Mouse (Mus musculus) frontal cortex, adult (tissue): ENCODE measurements around the gene Krt17.
"Not testable (repeated sequence)": the region's sequence is repeated elsewhere in the genome, so short reads cannot be mapped to it uniquely, and the experiment has no call there.

Source experiments
- ATAC-seq: cut with Nextera tagmentation; 2 replicates; pipeline ENCODE4 v1.9.2; 2017; ENCODE audit warnings: mild to moderate bottlenecking, moderate library complexity, mixed read lengths; ENCODE audit not compliant: low TSS enrichment

Krt17 gene

GRCm38 (mm10) chr11:100260514-100261234 is at the start of gene Krt17:
TSS of gene Krt17 (minus strand) at chr11:100261029.
- ATAC-seq, result no peak

GRCm38 (mm10) chr11:100308672-100309071 is 47.8 kb upstream of the Krt17 start:
- ATAC-seq, result not testable (repeated sequence)

DNA sequence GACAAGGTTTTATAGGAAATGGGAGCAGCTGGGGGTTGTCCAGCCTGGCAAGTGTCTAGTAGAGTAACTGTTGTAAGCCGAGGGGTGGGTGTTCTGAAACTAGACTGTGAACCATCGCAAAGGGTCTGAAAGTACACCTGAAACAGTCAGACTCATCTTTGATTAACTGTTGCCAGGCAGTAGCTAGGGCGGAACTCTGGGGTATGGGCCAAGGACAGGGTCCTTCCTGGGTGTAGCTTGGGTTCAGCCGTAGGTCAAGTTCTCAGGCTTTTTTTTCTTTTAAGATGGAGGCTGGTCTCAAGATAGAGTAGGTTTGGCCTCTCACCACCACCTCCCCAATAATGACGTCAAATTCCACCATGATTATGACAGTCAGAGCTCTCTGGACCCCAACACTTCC is 47.1 kb upstream of the Krt17 start:
- ATAC-seq, result no peak

- no peak for ATAC-seq
These were observed 40.5 kb upstream of the Krt17 start for GRCm38 (mm10) chr11:100301292-100301691.

GRCm38 (mm10) chr11:100300293-100300692 is 39.5 kb upstream of the Krt17 start:
- ATAC-seq, result no peak

DNA sequence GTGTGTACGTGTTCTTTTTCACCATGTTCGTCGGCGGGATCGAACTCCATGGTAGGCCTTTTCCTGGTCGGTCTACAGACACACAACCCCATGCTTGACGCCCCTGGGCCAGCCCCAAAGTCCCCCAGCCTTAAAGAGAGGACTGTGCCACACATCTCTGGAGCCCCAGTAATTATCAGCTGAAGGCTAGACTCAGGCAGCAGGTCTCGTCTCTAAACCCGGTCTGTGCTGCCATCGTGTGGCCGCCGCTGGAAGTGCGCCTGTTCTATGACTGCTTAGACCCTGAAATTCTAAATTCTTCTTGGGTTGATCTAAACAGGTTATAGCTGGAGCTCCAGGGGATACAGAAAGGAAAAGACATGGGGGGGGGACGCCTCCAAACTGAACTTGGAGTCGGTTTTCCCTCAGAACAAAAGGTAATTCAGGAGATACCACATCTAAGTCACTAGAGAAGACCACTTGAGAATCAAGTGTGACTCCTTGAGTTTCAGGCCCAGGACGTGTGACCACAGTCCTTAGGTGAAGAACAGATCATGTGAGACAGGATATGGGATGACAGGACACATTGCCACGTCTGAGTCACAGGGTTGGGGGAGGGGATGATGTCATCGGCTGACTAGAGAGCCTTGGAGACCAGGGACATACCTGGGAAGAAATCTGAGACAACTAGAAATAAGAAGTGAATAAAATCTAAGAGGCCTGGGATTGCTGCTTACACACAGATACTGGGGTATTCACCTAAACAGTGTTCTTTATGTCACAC is 37.6 kb upstream of the Krt17 start:
- ATAC-seq, result peak; percentile 39; the same call in 1 of the 2 replicates

GRCm38 (mm10) chr11:100297801-100298200 is 37.0 kb upstream of the Krt17 start:
- no peak for ATAC-seq

- peak; percentile 73 for ATAC-seq
These were observed 34.5 kb upstream of the Krt17 start for GRCm38 (mm10) chr11:100295308-100295707.

DNA sequence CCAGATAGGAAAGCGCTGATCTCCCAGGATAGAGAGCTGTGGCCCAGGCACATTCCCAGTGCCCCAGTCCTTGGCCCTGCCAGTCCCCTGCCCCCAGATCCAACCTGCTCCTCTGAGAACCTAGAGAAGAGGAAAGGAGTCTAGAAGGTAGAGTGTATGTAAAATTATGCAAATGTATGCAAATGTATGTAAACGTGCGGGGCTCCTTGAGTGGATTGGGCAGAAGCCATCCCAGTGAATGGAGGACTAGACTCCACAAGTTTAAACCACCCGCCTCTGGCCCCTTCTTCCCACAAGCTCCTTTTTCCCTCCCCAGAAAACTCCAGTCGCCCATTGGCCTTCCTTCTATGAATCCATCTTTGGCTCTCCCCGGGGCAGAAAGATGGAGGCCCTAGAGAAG is 32.1 kb upstream of the Krt17 start:
- ATAC-seq, result peak; percentile 44

GRCm38 (mm10) chr11:100290235-100290634 is 29.4 kb upstream of the Krt17 start:
- no peak for ATAC-seq

GRCm38 (mm10) chr11:100288942-100289341 is 28.1 kb upstream of the Krt17 start:
- no peak for ATAC-seq

GRCm38 (mm10) chr11:100287024-100287423 is 26.2 kb upstream of the Krt17 start:
- peak; percentile 20; the same call in 1 of the 2 replicates for ATAC-seq

DNA sequence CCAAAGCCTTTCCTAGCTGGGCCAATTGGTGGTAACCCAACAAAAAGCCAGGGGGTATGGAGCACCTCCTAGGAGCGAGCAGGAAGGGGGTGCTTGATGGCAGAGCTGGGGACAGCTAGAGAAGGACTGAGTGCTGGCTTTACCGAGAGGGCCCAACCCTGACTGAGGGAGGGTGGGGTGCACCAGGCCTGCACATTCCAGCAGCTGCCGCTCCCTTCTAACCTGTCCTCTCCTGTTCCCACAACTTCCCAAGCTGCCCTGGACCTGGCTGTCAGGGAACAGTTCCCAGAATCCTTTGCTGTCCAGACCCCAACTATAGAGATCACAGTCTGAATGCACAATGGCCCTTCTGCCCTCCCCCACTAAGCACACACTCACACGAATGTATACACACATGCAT is 24.2 kb upstream of the Krt17 start:
- ATAC-seq, result no peak

- no peak; the same call in 1 of the 2 replicates for ATAC-seq
These were observed 21.7 kb upstream of the Krt17 start for GRCm38 (mm10) chr11:100282549-100282948.

DNA sequence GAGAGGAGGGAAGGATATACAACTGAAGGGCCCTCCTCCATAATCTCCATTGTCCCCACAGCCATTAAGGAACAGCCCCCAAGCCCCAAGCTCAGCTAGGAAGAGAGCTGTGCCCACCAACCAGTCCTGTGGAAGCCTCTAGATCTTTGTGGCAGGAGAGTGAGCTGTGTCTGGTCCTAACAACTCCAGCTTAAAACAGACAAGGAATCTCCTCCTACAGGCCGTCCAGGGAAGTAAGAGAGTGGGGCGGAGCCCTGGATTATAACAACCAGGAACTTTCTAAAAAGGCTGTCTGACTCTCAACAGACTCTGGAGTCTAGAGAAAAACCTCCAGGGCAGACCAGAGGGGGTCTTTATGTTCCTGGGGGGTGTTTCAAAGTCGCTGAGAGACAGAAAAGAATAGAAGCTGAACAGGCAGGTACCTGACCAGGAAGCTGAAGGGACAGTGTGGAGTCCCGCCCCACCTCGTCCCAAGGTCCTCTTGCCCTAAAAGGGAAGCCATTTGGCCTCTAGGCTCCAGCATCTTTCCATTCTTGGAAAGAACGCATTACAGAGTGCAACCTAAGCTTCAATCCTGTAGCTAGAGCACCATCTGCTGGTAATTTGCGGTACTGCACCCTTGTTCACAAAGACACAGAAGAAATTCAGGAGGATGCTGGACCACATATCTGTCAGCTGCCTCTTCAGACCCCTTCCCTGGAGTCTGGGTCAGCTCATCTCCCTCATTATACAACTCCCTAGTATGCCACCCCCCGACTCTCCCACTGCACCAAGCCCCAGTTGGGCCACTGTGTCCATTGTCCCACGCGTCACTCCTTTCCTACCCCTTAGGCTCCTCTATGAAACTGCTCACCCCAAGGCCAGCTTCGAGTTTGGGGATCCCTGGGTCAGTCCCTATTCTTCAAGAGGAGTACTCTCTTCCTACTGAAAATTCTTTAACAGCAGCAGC is 21.0 kb upstream of the Krt17 start:
- peak; percentile 57 for ATAC-seq

GRCm38 (mm10) chr11:100278759-100279158 is 17.9 kb upstream of the Krt17 start:
- no peak for ATAC-seq

GRCm38 (mm10) chr11:100277726-100278480 is 17.1 kb upstream of the Krt17 start:
- ATAC-seq, result no peak

DNA sequence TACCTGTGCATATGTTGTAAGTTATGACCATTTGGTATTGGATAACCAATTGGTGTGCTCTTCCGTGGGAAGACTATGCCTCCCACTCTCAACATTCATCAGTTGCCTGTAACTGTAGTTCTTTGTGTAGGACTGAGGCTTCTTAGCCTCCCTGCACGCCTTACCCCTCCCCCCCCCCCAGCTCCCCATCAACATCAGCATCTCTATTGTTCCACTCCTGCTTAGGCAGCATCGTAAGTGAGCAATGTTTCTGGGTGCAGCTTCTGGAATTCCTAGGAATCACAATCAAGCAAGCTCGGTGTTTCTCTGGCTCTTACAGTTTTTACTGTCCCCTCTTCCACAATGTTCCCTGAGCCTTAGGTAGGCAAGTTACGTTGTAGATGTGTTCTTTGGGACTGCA is 14.6 kb upstream of the Krt17 start:
- no peak for ATAC-seq

GRCm38 (mm10) chr11:100274719-100275118 is 13.9 kb upstream of the Krt17 start:
- no peak for ATAC-seq

GRCm38 (mm10) chr11:100271878-100272277 is 11.0 kb upstream of the Krt17 start:
- ATAC-seq, result no peak

GRCm38 (mm10) chr11:100269821-100270332 is 9.0 kb upstream of the Krt17 start, which contains the start of gene Krt42:
TSS of gene Krt42 (minus strand) at chr11:100269871.
- ATAC-seq, result no peak
